Mouse (Mus musculus) inflammation-experienced regulatory T-cells, adult 16 weeks (primary cell): ENCODE results near the gene Obox5. TPM values are rescaled to one million over a fixed set of nuclear protein-coding genes. Genes with fewer than 3 reads are reported as not detected.

Source experiments
- polyA plus RNA-seq: library from polyadenylated mRNA; unstranded; fragments of 100-300 nt; shearing (Covaris generic); gene quantifications from one replicate; pipeline ENCODE4 v1.2.1, GENCODE M21; 2017

Obox5 gene
- polyA plus RNA-seq, result not detected

GRCm38 (mm10) chr7:15749831-15750230 lies at the start of gene Obox5:
Gene Obox5 (plus strand): TSS chr7:15750131.

Other genes starting within 250 kb of the Obox5 start
- 0.12 TPM for gene Obox3, start 110.2 kb upstream of the Obox5 start, polyA plus RNA-seq
- not detected for gene Obox6, start 89.5 kb downstream of the Obox5 start, polyA plus RNA-seq
- not detected for gene Crx, start 129.8 kb downstream of the Obox5 start, polyA plus RNA-seq
- gene Crxos, start 132.5 kb downstream of the Obox5 start, polyA plus RNA-seq, result not detected
- gene Selenow, start 172.3 kb downstream of the Obox5 start, polyA plus RNA-seq, result 557 TPM
- 387 TPM for gene Nop53, start 195.9 kb downstream of the Obox5 start, polyA plus RNA-seq
- gene Ehd2, start 217.4 kb downstream of the Obox5 start, polyA plus RNA-seq, result not detected